Mouse (Mus musculus) kidney, adult 11 months (tissue): ENCODE results near the gene Igf2r.

Source experiments
- DNase-seq: peaks from one replicate; pipeline ENCODE4 v3.0.0; 2022

Igf2r gene

DNA sequence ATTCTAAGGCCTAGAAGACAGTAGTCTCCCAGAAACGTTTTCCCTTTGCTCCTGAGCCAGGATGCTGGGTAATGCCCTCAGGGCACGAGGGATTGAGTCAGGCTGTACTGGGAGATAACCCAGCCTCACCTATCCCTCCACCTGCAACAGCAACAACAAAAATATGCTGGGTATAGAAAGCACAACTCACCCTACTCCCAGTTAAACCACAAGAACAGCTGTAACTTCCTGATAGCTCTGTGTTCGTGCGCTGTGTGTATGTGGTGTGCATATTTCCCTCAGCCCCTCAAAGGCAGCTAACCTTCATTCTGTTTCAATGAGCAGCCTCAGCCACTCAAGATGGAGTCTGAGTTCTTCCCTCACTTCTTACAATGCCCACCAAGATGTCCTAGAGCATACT lies 23.7 kb downstream of the Igf2r start:
- no peak for DNase-seq

- DNase-seq: no peak
Observed at GRCm38 (mm10) chr17:12744071-12744470, 25.4 kb downstream of the Igf2r start.

- DNase-seq: no peak
Observed at GRCm38 (mm10) chr17:12742151-12742908, 27.1 kb downstream of the Igf2r start.

- DNase-seq: peak; percentile 76
Observed at GRCm38 (mm10) chr17:12741218-12741968, 28.1 kb downstream of the Igf2r start.

DNA sequence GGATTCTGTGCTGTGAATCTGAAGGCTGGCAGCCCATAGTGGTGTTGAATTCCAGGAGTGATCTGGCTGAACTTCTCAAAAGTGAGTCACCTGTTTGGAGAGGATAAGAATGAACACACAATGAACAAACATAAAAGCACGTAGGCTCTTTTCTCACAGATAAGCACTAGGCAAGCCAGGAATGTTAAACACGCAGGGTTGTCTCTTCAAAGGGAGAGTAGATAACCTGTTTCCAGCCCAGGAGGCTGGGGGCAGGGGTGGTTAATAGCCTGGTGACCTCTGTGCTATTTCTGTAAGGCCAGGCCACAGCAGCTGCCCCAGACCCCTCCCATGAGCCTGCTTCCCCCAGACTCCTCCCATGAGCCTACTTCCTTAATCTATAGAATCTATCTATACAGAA lies 29.1 kb downstream of the Igf2r start:
- no peak for DNase-seq

- DNase-seq: no peak
Observed at GRCm38 (mm10) chr17:12739516-12739915, 29.9 kb downstream of the Igf2r start.

GRCm38 (mm10) chr17:12737934-12738333 lies 31.5 kb downstream of the Igf2r start:
- no peak for DNase-seq

DNA sequence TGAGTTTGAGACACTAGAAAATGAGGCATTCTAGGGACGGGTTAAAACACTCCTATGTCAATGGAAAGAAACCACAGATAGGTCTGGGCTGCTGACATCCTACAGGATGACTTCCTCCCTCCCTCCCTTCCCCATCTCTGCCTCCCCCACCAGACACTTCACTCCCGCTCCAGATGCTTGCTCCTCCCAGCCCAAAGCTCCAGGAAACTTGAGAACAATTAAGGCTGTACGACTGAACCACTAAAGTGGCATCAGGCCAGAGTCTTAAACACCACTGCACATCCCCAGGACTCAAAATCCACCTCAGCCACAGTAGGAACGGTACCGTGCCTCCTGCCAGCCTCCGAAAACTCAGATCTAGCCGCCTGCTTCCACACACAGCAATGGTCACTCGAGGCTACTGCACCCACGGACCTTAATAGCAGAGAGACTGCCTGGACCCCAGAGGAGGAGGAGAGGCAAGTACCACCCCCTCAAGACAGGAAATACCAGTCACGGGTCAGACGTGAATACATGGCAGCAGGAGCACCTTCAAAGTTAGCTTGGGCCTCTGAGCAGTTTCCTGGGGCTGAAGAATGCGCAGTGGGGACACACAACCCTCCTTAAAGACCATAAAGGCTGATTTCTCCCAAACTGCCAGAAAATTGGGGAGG lies 35.1 kb downstream of the Igf2r start:
- no peak for DNase-seq

DNA sequence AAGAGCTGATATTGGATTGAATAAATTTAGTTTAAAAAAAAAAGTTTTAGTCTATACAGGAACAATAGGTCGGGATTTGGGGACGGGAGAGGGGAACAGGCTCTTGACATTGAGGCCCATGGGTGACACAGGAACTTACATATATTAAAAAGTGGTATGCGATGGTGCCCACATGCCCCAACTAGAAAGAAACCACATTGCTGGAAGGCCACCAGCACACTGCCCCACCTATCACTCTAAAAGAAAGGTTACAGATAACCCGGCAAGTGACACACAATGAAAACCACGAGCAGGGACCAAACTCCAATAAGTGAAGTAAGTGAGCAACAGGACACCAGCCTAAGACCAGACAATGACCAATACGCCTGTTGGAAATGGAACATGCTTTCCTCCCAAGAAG lies 36.3 kb downstream of the Igf2r start:
- DNase-seq: no peak

GRCm38 (mm10) chr17:12728536-12728935 lies 40.9 kb downstream of the Igf2r start:
- DNase-seq: no peak

GRCm38 (mm10) chr17:12727748-12728147 lies 41.7 kb downstream of the Igf2r start:
- no peak for DNase-seq

- DNase-seq: peak; percentile 50
Observed at GRCm38 (mm10) chr17:12725871-12726270, 43.6 kb downstream of the Igf2r start.

GRCm38 (mm10) chr17:12724767-12725744 lies 44.4 kb downstream of the Igf2r start:
- peak; percentile 41 for DNase-seq

- no peak for DNase-seq
Observed at GRCm38 (mm10) chr17:12723986-12724766, 45.3 kb downstream of the Igf2r start.

DNA sequence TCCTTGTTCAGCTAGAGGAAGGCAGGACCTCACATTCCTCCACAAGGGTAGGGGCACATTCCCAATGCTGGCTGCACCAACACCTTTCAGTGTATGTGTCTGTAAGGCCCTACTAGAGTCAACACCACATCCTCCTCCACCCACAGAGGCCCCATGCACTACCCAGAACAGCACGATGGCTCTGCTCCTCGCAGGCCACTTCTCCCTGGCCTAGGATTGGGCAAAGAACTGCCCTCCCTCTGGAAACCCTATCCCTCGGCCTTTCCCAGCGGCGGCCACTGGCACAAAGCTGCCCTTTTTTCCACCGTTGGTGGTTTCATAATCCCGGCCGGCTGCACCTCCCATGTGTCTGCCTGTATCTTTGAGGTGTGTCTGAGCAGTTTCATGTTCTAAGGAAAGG lies 46.8 kb downstream of the Igf2r start:
- no peak for DNase-seq

DNA sequence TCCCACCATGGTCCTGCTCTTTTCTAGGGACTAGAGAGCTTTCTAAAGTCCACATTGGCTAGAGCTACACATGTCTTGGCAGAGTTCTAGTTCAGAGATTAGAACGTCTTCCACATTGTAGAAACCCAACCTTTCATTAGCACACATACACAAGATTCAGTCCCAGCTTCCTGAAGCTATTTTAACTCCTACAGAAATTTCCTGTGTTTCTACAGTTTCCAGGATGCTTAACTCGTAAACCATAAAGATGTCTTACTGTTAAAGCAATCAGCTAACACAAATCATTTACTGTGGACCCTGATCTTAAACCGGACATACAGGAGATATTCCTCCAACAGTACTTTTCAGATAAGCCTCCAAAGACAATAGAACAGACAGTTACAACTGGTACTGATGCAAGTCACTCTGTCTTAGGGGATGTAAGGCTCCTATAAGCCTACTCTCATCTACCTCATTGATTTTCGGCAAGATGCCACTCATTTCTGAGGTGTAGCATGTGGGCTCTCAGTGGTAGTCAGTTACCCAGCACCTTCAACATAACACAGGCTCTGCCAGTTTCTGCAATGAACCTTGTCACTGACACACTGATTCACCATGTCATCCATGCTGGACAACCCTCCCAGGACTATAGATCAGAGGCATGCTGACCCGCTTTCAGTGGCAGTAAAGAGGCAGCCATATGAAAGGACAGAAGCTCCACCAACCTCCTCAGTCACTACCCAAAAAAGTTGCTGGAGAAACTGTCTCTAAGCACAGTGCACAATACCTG lies 48.2 kb downstream of the Igf2r start:
- no peak for DNase-seq

- no peak for DNase-seq
Observed at GRCm38 (mm10) chr17:12718251-12718650, 51.2 kb downstream of the Igf2r start.

GRCm38 (mm10) chr17:12717445-12717844 lies 52.0 kb downstream of the Igf2r start:
- no peak for DNase-seq

- DNase-seq: no peak
Observed at GRCm38 (mm10) chr17:12715032-12715431, 54.4 kb downstream of the Igf2r start.

DNA sequence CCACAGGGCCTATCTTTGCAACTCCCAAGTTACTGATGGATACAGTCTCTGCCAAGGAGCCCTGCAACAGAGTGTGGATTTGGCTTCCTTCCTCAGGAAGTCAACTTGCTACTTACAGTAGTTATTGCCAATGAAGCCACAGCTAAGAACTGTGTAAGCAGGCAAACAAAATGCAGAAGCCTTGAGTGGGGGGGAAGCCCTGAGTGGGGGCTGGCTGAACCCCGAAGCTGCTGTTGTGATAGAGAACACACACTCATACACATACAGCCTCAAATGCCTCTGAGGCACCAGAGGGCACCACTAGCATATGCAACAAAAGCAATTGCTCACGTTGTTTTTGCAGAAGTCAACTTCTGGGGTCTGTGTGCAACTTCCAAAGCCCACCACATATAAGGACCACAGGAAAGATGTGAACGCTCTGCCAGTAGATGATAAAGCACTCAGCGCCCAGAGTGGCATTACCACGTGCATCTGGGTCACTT lies 55.3 kb downstream of the Igf2r start:
- DNase-seq: no peak

DNA sequence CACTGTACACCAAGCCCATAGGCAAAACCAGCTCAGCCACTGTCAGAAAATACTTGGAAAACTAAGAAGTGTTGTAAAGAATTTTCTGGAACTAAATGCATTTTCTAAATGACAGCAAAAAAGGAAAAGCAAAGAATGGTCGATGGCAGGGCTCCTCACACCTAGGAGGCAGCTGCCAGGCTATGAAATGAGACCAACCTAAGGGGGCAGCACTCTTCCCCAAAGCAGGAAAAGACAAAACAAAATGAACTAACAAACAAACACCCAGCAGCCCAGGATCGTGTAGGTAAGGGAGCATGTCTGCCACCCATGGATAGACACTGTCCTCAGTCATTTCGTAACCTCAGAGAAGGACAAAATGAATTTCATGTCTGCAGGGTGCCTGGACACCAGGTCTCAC lies 56.5 kb downstream of the Igf2r start:
- DNase-seq: no peak
